Mouse (Mus musculus): ENCODE measurements around the gene Srrm1.
"Not testable (repeated sequence)": the region's sequence is repeated elsewhere in the genome, so short reads cannot be mapped to it uniquely, and the experiment has no call there.

Srrm1 gene

GRCm38 (mm10) chr4:135353066-135353793 lies at the start of gene Srrm1:
Gene Srrm1, minus strand, starts transcription at chr4:135353321.
- DNase-seq, result peak; percentile 98

GRCm38 (mm10) chr4:135401881-135402280 lies 48.8 kb upstream of the Srrm1 start:
- no peak for DNase-seq

GRCm38 (mm10) chr4:135397991-135398390 lies 44.9 kb upstream of the Srrm1 start, which contains the start of gene Ncmap:
Gene Ncmap, minus strand, starts transcription at chr4:135398227.
- no peak for DNase-seq

DNA sequence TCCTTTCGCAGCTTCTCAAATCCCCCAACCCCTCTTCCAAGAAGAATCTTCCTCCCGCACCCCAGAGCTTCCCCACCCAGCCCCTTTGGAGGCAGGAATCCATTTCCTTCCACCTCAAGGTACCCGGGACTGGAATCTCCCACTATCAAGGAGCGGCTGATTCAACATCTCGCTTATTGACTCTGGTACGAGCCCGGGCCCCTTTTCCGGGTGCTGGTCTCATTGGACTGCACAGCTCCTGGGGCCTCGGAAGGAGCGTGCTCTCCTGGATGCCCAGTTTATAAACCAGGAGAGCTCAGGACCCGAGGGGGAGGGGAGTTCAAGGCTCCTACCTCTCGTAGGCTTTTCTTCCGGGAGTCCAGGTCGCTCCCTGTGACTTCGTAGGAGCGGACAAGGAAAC lies 44.4 kb upstream of the Srrm1 start:
- DNase-seq, result no peak

DNA sequence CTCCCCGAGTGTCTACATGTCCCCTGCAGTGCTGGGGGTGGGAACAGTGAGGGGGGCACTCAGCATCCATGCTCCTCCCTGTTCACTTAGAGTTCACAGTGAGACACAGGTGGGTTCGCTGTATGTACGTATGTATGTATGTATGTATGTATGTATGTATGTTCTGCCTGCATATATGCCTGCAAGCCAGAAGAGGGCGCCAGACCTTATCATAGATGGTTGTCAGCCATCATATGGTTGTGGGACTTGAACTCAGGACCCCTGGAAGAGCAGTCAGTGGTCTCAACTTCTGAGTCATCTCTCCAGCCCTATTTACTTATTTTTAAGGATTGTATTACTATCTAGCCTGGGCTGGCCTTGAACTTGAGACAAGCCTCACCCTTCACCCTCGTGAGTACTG lies 43.2 kb upstream of the Srrm1 start:
- DNase-seq, result no peak

DNA sequence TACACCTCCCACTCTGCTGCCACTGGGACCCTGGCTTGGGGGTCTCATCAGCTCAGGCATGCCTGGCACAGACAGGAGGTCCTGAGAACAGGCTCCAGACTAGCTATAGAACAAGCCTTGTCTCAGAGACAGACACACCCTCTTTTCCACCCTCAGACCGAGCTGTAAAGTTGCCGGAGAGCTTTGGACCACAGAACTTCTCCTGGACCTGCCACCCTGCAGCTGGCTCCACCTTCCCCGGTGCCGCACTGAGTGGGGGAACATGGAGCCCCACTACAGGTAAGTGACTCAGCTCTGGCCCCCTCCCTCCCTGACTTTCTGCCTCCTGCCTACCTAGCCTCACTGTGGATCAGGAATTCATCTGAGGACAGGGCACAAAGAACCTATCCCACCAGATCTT lies 42.3 kb upstream of the Srrm1 start:
- no peak for DNase-seq

DNA sequence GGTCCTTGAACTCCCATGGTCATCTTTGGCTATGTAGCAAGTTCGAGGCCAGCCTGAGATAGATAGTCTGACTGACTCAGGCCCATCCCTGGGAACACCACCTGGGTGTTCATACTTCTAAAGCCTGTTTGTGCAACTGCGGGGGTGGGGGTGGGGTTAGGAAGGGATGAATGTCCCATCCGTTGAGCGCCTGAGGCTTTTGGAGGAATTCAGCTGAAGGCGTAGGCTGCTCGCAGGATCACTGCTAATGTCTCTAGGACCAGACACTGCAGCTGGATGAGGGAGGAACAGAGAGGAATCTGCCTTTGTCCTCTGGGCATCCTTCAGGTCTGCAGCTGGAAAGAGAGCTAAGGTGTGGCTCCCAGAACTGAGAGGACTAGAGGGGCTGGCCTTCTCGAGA lies 41.5 kb upstream of the Srrm1 start:
- DNase-seq, result no peak

GRCm38 (mm10) chr4:135393381-135393780 lies 40.3 kb upstream of the Srrm1 start:
- no peak for DNase-seq

DNA sequence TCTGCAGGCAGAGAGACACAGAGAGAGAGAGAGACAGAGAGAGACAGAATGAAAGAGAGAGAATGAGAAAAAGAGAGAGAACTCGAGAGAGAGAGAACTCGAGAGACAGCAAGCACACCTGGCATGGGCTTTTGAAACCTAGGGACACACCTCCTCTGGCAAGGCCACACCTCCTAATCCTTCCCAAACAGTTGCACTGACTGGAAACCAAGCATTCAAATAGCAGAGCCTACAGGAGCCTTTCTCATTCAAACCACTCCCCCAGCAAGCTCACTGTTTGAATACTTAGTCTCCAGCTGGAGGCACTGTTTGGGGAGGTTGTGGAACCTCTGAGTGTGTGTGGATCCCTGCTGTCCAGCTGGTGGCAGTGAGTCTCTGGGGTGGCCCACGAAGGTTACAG lies 39.7 kb upstream of the Srrm1 start:
- no peak for DNase-seq

GRCm38 (mm10) chr4:135391014-135391413 lies 37.9 kb upstream of the Srrm1 start:
- DNase-seq, result no peak

DNA sequence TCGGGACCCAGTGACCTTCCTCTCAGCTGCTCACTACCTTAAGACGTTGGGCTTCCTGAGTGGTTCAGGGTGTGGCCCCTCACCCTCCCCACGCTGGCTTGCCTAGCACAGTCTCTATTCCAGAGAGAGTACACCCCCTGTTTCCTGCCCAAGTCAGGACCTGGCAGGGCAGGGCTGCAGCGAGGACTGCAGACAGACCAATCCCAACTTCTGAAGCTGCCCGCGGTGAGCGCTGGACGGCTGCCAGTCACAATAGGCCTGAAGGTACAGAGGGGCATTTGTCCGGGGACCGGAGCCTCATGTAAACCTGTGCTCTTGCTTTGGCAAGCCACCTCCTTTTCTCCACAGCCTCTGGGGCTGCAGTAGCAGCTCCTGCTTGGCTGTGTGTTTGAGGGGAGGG lies 32.5 kb upstream of the Srrm1 start:
- DNase-seq, result no peak

- DNase-seq, result peak; percentile 73
Measured at GRCm38 (mm10) chr4:135382316-135382715, 29.2 kb upstream of the Srrm1 start.

- no peak for DNase-seq
Measured at GRCm38 (mm10) chr4:135381355-135381754, 28.2 kb upstream of the Srrm1 start.

- DNase-seq, result no peak
Measured at GRCm38 (mm10) chr4:135377241-135377640, 24.1 kb upstream of the Srrm1 start.

DNA sequence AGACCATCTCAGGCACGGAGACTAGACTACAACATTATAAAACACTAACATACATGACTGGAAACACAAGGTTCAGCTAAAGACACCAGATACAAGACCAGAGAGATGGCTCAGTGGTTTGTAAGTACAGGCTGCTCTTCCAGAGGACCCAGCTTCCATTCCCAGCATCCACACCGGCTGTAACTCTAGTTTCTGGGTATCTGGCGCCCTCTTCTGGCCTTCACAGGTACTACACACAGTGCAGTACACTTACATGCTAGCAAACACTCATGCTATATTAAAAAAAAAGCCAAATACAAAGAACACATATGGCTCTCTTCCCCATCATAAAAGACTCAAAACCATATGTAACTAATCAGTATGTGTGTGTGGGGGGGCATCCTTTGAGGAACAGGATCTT lies 22.3 kb upstream of the Srrm1 start:
- no peak for DNase-seq

DNA sequence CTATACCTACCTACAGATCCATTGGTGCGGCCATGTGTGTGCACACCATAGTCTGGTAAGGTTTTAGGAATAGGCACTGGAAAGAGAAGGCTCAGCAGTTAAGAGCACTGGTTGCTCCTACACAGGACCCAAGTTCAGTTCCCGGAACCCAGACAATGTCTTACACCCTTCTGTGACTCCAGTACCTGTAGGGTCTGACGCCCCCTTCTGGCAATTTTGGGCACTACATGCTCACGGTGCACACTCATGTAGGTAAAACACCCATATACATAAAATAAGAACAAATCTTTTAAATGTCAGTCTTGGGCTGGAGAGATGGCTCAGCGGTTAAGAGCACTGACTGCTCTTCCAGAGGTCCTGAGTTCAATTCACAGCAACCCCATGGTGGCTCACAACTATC lies 20.2 kb upstream of the Srrm1 start:
- no peak for DNase-seq

DNA sequence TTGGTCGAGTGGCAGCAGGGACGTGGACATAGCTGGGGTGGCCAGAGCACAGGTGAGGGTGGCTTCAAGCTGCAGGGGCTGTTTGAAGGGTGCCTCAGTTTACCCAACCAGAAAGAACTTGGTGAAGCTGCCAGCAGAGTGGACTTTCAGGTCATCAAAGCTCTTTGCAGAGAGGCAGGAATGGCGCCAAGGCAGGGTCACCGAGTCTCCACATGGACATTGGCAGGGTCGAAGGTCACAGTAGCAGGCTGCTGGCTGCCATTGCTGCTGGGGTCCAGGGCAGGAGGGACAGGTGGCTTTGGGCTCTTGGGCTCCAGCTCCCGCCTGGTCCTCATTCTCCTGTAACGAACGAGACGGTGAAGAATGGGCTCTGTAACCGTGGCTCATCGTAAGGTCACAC lies 17.3 kb upstream of the Srrm1 start:
- no peak for DNase-seq

GRCm38 (mm10) chr4:135362828-135363227 lies 9.7 kb upstream of the Srrm1 start:
- no peak for DNase-seq

DNA sequence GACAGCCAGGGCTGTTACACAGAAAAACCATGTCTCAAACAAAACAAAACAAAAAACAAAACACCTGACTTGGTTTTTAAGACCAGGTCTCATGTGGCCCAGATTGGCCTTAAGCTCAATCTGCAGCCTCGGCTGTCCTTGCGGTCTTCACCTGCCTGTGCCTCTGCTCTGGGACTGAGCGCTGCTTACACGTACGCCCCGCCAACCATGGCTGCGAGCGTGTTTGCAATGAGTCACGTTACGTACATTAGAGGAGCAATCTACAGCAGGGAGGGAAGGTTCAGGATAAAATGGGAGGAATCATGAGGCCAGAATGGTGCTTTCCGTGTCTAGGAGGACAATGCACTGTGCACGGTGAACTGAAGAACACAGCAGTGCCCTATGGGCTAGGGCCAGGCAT lies 8.6 kb upstream of the Srrm1 start:
- DNase-seq, result no peak

DNA sequence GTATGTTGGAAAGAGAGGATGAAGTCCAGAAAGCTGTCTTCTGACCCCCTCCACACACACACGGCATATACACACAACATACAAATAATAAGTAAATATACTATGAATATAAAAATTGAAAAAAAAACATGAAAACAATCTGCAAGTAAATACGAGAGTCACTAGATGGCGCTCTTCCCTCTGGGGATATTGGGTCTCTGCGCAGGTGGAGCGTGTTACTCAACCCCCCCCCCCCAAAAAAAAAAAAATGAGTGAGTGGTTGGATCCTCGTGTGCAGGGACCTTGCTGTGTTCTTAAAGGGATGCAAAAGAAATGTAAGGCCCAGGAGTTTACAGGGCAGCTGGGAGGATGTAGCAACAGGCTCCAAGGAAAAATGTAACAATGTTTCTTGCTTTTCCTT lies 5.6 kb upstream of the Srrm1 start:
- DNase-seq, result peak; percentile 34

GRCm38 (mm10) chr4:135357221-135357920 lies 4.2 kb upstream of the Srrm1 start:
- DNase-seq, result no peak

- no peak for DNase-seq
Measured at GRCm38 (mm10) chr4:135355886-135356550, 2.9 kb upstream of the Srrm1 start.

DNA sequence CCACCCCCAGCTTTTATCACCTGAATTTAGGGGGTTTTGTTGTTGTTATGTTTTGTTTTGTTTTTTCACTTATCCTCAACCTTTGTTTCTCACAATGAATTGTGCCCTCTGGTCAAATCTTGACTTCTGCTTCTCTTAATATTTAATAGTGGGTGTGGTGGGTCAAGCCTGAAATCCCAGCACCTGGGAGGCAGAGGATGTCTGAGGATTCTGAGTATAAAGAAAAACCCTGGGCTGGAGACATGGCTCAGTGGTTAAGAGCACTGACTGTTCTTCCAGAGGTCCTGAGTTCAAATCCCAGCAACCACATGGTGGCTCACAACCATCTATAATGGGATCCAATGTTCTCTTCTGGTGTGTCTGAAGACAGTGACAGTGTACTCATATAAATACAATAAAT lies 1.6 kb upstream of the Srrm1 start:
- DNase-seq, result not testable (repeated sequence)
